Mouse (Mus musculus): ENCODE data around the gene Tmem179b. TPM values are rescaled to one million over a fixed set of nuclear protein-coding genes. Genes with fewer than 3 reads are reported as not detected.

Gene Tmem179b
- polyA plus RNA-seq, 1 experiment from 2014 or later: 120 TPM

DNA sequence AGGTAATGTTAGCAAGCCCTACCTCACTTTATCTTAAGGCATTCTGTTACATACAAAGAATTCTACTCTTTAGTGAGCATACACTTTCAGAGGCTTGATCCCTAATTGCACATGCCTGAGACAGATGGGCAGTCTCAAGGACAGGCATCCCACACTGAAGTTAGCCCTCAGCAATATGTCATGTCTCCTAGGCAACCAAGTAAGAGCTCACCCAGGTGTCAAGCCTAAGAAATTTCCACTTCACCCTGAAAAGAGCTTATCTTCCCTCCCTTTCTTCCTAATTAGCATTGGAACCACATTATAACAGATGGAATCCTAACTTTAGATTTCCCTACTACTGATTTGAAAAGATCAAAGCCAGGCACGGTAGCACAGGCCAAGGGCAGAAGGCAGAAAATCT, 14.9 kb upstream of the Tmem179b start:
- Histone ChIP-seq H3K27ac (ENCODE audit: low read length) (no peak overlapping the region), H3K4me2 (ENCODE audit: low read depth, low read length) (no peak overlapping the region), H3K4me3 (ENCODE audit: low read length) (no peak overlapping the region), H3K9ac (ENCODE audit: low read depth, low read length) (no peak overlapping the region), H3K27me3 (replicated peaks; ENCODE audit: control insufficient read depth, insufficient read depth, low read length) (no peaks in the 10 kb centered on the region), H3K9me3 (ENCODE audit: control insufficient read depth, low read length) (no peaks in the 10 kb centered on the region), H3K36me3 (ENCODE audit: control insufficient read depth, insufficient read depth, low read length) (peaks cover 15% of the 10 kb centered on the region), H3K4me1 (ENCODE audit: control insufficient read depth, insufficient read depth, low read length) (peaks cover 3% of the 10 kb centered on the region; the same call in 1 of the 2 replicates)
- 69% methylated on average over 1 of the region's 1 CpGs for WGBS
- ATAC-seq: no peak

DNA sequence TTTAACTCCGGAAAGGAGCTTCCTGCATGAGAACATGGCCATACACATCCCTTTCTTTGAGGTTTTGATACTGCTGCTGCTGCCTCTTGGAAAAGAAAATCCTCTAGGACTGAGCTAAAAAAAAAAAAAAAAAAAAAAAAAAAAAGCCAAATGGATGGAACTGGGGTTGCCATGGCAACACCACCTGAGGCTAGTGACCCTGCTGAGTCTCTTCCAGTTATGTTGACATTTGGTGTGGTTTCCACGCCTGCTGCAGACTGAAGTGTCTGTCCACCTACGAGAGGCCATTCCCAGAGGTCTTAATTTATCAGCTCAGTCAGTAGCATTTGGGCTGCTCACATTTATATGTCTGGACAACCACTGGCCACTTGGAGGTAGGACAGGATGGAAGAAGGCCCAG, 14.3 kb upstream of the Tmem179b start:
- ATAC-seq: no peak
- no peaks in the 10 kb centered on the region for H3K9me3 ChIP-seq (ENCODE audit: control insufficient read depth, low read length)
- H3K4me1 ChIP-seq (ENCODE audit: control insufficient read depth, insufficient read depth, low read length): peaks cover 3% of the 10 kb centered on the region; the same call in 1 of the 2 replicates
- peaks cover 9% of the 10 kb centered on the region for H3K36me3 ChIP-seq (ENCODE audit: control insufficient read depth, insufficient read depth, low read length)
- WGBS: 23% methylated on average over 3 of the region's 3 CpGs
- H3K27me3 ChIP-seq (replicated peaks; ENCODE audit: control insufficient read depth, insufficient read depth, low read length): no peaks in the 10 kb centered on the region
- H3K4me3 ChIP-seq (ENCODE audit: low read length): no peak overlapping the region
- H3K4me2 ChIP-seq (ENCODE audit: low read depth, low read length): no peak overlapping the region
- no peak overlapping the region for H3K9ac ChIP-seq (ENCODE audit: low read depth, low read length)
- H3K27ac ChIP-seq (ENCODE audit: low read length): no peak overlapping the region

DNA sequence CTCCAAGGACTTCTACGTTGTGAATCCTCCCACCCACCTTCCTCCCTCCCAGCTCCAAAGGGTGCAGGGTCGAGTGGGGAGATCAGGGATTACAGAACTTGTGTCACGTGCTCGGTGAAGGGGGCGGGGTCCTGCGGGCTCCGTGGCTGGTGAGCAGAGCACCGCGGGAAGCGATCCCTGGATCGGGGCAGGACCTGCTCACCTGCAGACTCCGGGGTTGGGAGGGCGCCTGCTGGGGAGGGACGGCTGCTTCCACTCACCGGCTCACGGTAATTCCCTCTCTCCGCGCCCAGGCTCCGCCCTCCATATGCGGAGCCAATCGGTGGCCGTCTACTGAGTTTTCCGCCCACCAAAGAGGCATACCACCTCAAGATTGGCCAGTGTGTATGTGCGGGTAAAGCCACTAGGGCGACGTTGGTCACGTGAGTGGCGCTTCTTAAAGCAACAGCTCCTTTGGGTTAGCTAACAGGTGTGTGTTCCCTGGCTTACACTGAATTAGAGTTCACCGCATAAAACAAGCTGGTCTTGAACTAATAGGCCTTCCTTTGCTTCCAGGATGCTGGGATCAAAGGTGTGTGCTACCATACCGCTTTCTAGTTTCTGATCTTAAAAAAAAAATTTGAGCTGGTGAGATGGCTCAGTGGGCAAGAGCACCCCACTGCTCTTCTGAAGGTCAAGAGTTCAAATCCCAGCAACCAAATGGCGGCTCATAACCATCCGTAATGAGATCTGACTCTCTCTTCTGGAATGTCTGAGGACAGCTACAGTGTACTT, 11.9 kb upstream of the Tmem179b start, which contains the start of gene Taf6l:
Gene Taf6l (minus strand): TSS at position 410 of the 774 bp plus-strand sequence.
- H3K4me1 ChIP-seq (ENCODE audit: control insufficient read depth, insufficient read depth, low read length): peaks cover 3% of the 10 kb centered on the region; the same call in 1 of the 2 replicates
- WGBS: under 1% methylated on average over 32 of the region's 32 CpGs
- no peaks in the 10 kb centered on the region for H3K9me3 ChIP-seq (ENCODE audit: control insufficient read depth, low read length)
- H3K36me3 ChIP-seq (ENCODE audit: control insufficient read depth, insufficient read depth, low read length): peaks cover 11% of the 10 kb centered on the region; the same call in 1 of the 2 replicates
- no peaks in the 10 kb centered on the region for H3K27me3 ChIP-seq (replicated peaks; ENCODE audit: control insufficient read depth, insufficient read depth, low read length)
- peak within 1 kb of the TSS; percentile 77 for H3K4me3 ChIP-seq (ENCODE audit: low read length)
- ATAC-seq: peak; percentile 99
- H3K27ac ChIP-seq (ENCODE audit: low read length): peak within 1 kb of the TSS; percentile 87
- H3K9ac ChIP-seq (ENCODE audit: low read depth, low read length): peak within 1 kb of the TSS; percentile 80
- peak within 1 kb of the TSS; percentile 66 for H3K4me2 ChIP-seq (ENCODE audit: low read depth, low read length)

DNA sequence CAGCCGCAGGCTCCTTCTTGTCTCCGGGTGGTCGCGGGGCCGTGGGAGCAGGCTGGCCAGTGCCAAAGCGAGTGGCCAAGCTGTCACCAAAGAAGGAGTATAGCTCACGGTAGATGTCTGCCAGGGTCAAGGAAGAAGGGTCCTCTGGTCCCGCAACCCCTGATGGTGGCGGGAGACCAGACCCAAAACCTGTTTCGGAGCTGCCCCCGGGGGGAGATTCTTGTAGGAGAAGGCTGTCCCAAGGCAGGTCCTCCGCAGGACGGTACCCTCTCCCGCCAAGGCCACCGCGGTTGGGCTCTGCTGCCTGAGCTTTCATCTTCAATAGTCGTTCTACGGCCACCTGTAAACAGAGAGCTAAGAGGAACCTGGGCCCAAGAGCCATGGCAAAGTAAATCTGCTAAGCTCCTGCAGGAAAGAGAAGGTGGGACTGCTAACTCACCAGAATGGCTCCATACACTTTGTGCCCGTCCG, 719 bp upstream of the Tmem179b start:
- Histone ChIP-seq H3K9ac (ENCODE audit: low read depth, low read length) (peak overlapping the region; percentile 97), H3K27me3 (replicated peaks; ENCODE audit: control insufficient read depth, insufficient read depth, low read length) (no peaks in the 10 kb centered on the region), H3K4me3 (ENCODE audit: low read length) (peak overlapping the region; percentile 89), H3K9me3 (ENCODE audit: control insufficient read depth, low read length) (no peaks in the 10 kb centered on the region), H3K36me3 (ENCODE audit: control insufficient read depth, insufficient read depth, low read length) (0 out of 2 replicates have a peak, but pooled peaks cover 3% of the 10 kb centered on the region), H3K27ac (ENCODE audit: low read length) (peak overlapping the region; percentile 100), H3K4me2 (ENCODE audit: low read depth, low read length) (peak overlapping the region; percentile 95), H3K4me1 (ENCODE audit: control insufficient read depth, insufficient read depth, low read length) (peaks cover 21% of the 10 kb centered on the region)
- WGBS: 4% methylated on average over 20 of the region's 20 CpGs
- peak; percentile 21 for ATAC-seq

DNA sequence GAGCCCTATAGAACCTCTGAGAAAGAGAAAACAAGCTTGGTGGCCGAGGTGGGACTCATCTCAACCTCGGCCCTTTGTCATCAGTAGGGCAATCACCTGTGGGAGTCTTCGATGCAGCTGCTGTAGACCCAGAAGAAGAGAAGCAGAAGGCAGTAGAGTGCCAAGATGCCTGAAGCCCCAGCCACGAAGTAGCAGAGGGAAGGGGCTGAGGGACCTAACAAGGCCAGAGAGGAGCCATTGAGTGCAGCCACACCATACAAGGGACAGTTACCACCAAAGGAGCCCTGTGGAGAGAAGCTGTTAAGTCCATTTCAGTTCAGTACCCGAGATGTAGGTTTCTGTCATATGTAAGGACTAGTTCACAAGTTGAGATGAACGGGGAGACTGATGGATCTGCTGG, 858 bp downstream of the Tmem179b start:
- Histone ChIP-seq H3K27ac (ENCODE audit: low read length) (peak overlapping the region; percentile 52; the same call in 1 of the 2 replicates), H3K4me2 (ENCODE audit: low read depth, low read length) (peak overlapping the region; percentile 95), H3K36me3 (ENCODE audit: control insufficient read depth, insufficient read depth, low read length) (0 out of 2 replicates have a peak, but pooled peaks cover 5% of the 10 kb centered on the region), H3K4me1 (ENCODE audit: control insufficient read depth, insufficient read depth, low read length) (peaks cover 21% of the 10 kb centered on the region), H3K9me3 (ENCODE audit: control insufficient read depth, low read length) (no peaks in the 10 kb centered on the region), H3K4me3 (ENCODE audit: low read length) (peak overlapping the region; percentile 89), H3K27me3 (replicated peaks; ENCODE audit: control insufficient read depth, insufficient read depth, low read length) (no peaks in the 10 kb centered on the region), H3K9ac (ENCODE audit: low read depth, low read length) (peak overlapping the region; percentile 97)
- no peak for ATAC-seq
- WGBS: 43% methylated on average over 6 of the region's 6 CpGs

DNA sequence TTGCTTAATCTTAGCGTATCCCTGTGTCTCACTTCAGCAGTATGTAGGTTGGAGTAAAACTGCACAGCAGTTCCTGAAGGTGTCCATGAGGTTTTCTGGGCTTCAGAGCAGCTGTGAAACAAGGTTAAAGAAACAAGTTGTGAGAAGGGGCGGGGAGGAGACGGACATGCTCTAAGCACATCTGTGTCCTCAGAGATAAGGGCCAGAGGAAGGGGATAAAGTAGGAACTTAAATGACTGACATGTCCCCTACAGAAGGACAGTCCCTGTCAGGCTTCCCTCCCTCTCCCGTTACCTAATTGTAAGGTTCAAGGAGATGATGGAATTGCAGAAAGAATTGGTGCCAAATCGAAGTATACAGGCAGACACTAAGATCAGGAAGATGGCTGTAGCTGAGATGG, 1.3 kb downstream of the Tmem179b start:
- no peak for ATAC-seq
- Histone ChIP-seq H3K9ac (ENCODE audit: low read depth, low read length) (peak overlapping the region; percentile 97), H3K27me3 (replicated peaks; ENCODE audit: control insufficient read depth, insufficient read depth, low read length) (no peaks in the 10 kb centered on the region), H3K36me3 (ENCODE audit: control insufficient read depth, insufficient read depth, low read length) (0 out of 2 replicates have a peak, but pooled peaks cover 5% of the 10 kb centered on the region), H3K9me3 (ENCODE audit: control insufficient read depth, low read length) (no peaks in the 10 kb centered on the region), H3K4me2 (ENCODE audit: low read depth, low read length) (peak overlapping the region; percentile 95), H3K27ac (ENCODE audit: low read length) (0 out of 2 replicates have a peak overlapping the region, but pooled peaks have one; percentile 50), H3K4me1 (ENCODE audit: control insufficient read depth, insufficient read depth, low read length) (peaks cover 21% of the 10 kb centered on the region), H3K4me3 (ENCODE audit: low read length) (peak overlapping the region; percentile 89)
- 75% methylated on average over 5 of the region's 5 CpGs for WGBS

DNA sequence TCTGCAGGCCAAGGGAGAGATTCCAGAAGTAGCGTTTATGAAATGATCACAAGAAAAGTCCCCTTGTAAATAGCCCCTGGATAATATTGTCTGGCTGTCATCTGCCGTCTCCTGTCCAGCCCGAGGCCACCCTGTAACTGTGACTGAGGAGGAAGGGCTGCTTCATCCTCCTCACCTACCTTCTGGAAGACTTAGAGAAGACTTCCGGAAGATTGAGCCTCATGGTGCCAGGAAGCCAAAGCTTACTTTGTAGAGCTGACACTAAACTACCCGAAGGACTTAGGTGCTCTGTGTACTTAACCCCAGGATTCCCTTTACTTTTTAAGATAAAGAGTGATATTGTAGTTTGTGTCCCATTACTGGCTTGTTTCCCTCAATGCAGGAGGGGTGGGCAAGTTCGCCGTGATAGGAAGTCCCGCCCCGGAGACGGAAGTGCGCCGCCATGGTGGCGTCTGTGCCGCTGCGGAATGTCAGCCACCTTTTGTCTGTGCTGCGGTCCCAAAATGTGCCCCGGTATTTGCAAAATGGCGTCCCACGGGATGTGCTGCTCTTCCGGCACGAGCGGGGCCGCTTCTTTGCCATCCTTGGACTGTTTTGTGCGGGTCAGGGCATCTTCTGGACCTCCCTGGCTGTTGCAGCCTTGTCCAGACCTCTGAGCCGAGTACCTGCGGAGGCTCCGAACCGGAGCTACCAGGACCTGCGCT, 3.5 kb downstream of the Tmem179b start, which contains the start of gene Tmem223:
Gene Tmem223 (plus strand): TSS at position 430 of the 704 bp plus-strand sequence.
- Histone ChIP-seq H3K4me1 (ENCODE audit: control insufficient read depth, insufficient read depth, low read length) (peaks cover 20% of the 10 kb centered on the region), H3K4me3 (ENCODE audit: low read length) (peak within 1 kb of the TSS; percentile 85), H3K36me3 (ENCODE audit: control insufficient read depth, insufficient read depth, low read length) (peaks cover 20% of the 10 kb centered on the region), H3K27ac (ENCODE audit: low read length) (peak within 1 kb of the TSS; percentile 89), H3K9me3 (ENCODE audit: control insufficient read depth, low read length) (no peaks in the 10 kb centered on the region), H3K4me2 (ENCODE audit: low read depth, low read length) (peak within 1 kb of the TSS; percentile 77), H3K9ac (ENCODE audit: low read depth, low read length) (peak within 1 kb of the TSS; percentile 97), H3K27me3 (replicated peaks; ENCODE audit: control insufficient read depth, insufficient read depth, low read length) (no peaks in the 10 kb centered on the region)
- 12% methylated on average over 29 of the region's 29 CpGs for WGBS
- ATAC-seq: peak; percentile 51

DNA sequence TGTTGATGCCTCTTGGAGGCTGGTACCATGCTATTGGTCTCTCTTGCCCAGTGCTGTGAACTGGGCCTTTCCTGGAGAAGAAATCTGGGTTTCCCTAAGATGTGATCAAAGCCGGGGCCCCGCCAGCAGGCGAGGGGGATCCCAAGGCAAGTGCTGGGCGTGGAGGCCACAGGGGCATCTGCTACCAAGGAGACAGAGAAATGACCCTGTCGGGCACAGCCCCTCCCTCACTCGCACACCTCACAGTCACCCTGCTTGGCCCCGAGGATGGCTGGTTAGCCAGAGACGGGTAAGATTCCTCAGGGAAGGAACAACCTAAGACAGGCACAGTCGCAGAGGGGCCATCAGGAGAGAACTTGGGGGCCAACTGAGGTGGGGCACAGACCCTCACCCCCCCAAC, 8.7 kb downstream of the Tmem179b start:
- Histone ChIP-seq H3K27me3 (replicated peaks; ENCODE audit: control insufficient read depth, insufficient read depth, low read length) (no peaks in the 10 kb centered on the region), H3K9me3 (ENCODE audit: control insufficient read depth, low read length) (no peaks in the 10 kb centered on the region), H3K9ac (ENCODE audit: low read depth, low read length) (no peak overlapping the region), H3K4me1 (ENCODE audit: control insufficient read depth, insufficient read depth, low read length) (no peaks in the 10 kb centered on the region), H3K4me2 (ENCODE audit: low read depth, low read length) (no peak overlapping the region), H3K27ac (ENCODE audit: low read length) (no peak overlapping the region), H3K36me3 (ENCODE audit: control insufficient read depth, insufficient read depth, low read length) (peaks cover 37% of the 10 kb centered on the region), H3K4me3 (ENCODE audit: low read length) (no peak overlapping the region)
- 94% methylated on average over 9 of the region's 9 CpGs for WGBS
- ATAC-seq: no peak

DNA sequence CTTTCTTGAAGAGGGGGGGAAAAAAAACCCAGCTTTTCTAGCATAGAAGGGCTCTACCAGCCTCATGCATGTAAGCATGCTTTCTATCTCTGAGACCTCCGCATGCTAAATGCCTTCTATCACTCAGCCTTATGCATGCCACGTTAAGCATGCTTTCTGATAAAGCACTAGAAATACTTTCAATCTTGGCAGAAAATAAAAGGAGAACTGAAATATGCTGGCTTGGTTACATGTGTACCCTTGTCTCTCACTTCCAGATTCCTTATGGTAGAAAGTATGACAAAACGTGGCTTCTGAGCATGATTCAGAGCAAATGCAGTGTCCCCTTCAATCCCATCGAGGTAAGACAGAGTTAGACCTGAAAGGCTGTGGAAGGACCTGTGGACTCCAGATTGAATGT, 11.0 kb downstream of the Tmem179b start:
- H3K27me3 ChIP-seq (replicated peaks; ENCODE audit: control insufficient read depth, insufficient read depth, low read length): no peaks in the 10 kb centered on the region
- H3K4me3 ChIP-seq (ENCODE audit: low read length): no peak overlapping the region
- peaks cover 37% of the 10 kb centered on the region for H3K36me3 ChIP-seq (ENCODE audit: control insufficient read depth, insufficient read depth, low read length)
- WGBS: 92% methylated on average over 4 of the region's 4 CpGs
- no peak for ATAC-seq
- no peak overlapping the region for H3K4me2 ChIP-seq (ENCODE audit: low read depth, low read length)
- H3K9ac ChIP-seq (ENCODE audit: low read depth, low read length): no peak overlapping the region
- no peaks in the 10 kb centered on the region for H3K9me3 ChIP-seq (ENCODE audit: control insufficient read depth, low read length)
- peaks cover 8% of the 10 kb centered on the region for H3K4me1 ChIP-seq (ENCODE audit: control insufficient read depth, insufficient read depth, low read length)
- no peak overlapping the region for H3K27ac ChIP-seq (ENCODE audit: low read length)
